8 mouse cellular contexts compared by ENCODE assay signal in genomic region chr3:55353909-55354511, GRCm38 (mm10).
DNase-seq lines count a peak whose midpoint lies in the region; ATAC-seq lines count a peak whose summit lies in the region.

No protein-coding gene starts in this region.

- peak; percentile 83 for DNase-seq in right cerebral cortex, postnatal 10 days (ENCODE audit: low spot score in 2 of 2)
- DNase-seq in right cerebral cortex, postnatal 14 days: no peak
- peak; percentile 27 to 36 for DNase-seq in heart, postnatal 36 days
- peak; percentile 66 to 78 for DNase-seq in layer of hippocampus, adult 8-10 months (ENCODE audit: low spot score in 2 of 2)
- DNase-seq in midbrain, embryonic 11.5 days (ENCODE audit: low spot score, missing footprints): peak; percentile 85
- DNase-seq in urinary bladder, postnatal 36 days (ENCODE audit: low spot score in 2 of 2): peak; percentile 28 to 52
- no peak for DNase-seq in spleen, postnatal 10 days (ENCODE audit: low spot score in 2 of 2)

- no peak overlapping the region for H3K4me2 ChIP-seq in embryonic facial prominence, embryonic 12.5 days (replicated peaks)
- H3K4me2 ChIP-seq in midbrain, embryonic 11.5 days: no peak overlapping the region

- no peaks in the 10 kb centered on the region for H3K27me3 ChIP-seq in embryonic facial prominence, embryonic 12.5 days
- no peaks in the 10 kb centered on the region for H3K27me3 ChIP-seq in midbrain, embryonic 11.5 days (ENCODE audit: control insufficient read depth, insufficient read depth, low read length)

- 67% methylated on average over 13 of the region's 13 CpGs for WGBS in embryonic facial prominence, embryonic 12.5 days
- 49% methylated on average over 13 of the region's 13 CpGs for WGBS in midbrain, embryonic 11.5 days

- ATAC-seq in embryonic facial prominence, embryonic 12.5 days (ENCODE audit: insufficient number of reproducible peaks, insufficient read depth, low FRiP score, low TSS enrichment): no peak
- peak; percentile 18; the same call in 1 of the 2 replicates for ATAC-seq in midbrain, embryonic 11.5 days (ENCODE audit: low FRiP score)

- H3K4me1 ChIP-seq in embryonic facial prominence, embryonic 12.5 days: peaks cover 13% of the 10 kb centered on the region; the same call in 1 of the 2 replicates
- H3K4me1 ChIP-seq in midbrain, embryonic 11.5 days (ENCODE audit: control insufficient read depth, insufficient read depth, low read length): peaks cover 33% of the 10 kb centered on the region

- H3K4me3 ChIP-seq in embryonic facial prominence, embryonic 12.5 days: no peak overlapping the region
- H3K4me3 ChIP-seq in midbrain, embryonic 11.5 days (ENCODE audit: low read depth, low read length): no peak overlapping the region

- no peak overlapping the region for H3K9ac ChIP-seq in embryonic facial prominence, embryonic 12.5 days
- peak overlapping the region; percentile 33; the same call in 1 of the 2 replicates for H3K9ac ChIP-seq in midbrain, embryonic 11.5 days (ENCODE audit: low read length)

- intact Hi-C loops in heart, postnatal 36 days (cut with DNase I): loop anchor here (1.0 to 10.0 kb wide), 3 partner anchors 109 to 549 kb away; partner anchors contain the start of genes Dclk1 and Rfxap

- no peaks in the 10 kb centered on the region for H3K9me3 ChIP-seq in embryonic facial prominence, embryonic 12.5 days
- H3K9me3 ChIP-seq in midbrain, embryonic 11.5 days (ENCODE audit: control insufficient read depth, low read length): no peaks in the 10 kb centered on the region

- no peaks in the 10 kb centered on the region for H3K36me3 ChIP-seq in embryonic facial prominence, embryonic 12.5 days
- no peaks in the 10 kb centered on the region for H3K36me3 ChIP-seq in midbrain, embryonic 11.5 days (ENCODE audit: control insufficient read depth, insufficient read depth, low read length)

- 0 out of 2 replicates have a peak overlapping the region, but pooled peaks have one; percentile 24 for H3K27ac ChIP-seq in embryonic facial prominence, embryonic 12.5 days
- H3K27ac ChIP-seq in midbrain, embryonic 11.5 days (ENCODE audit: low read depth, low read length): no peak overlapping the region

Comparison
In these comparisons a context has a peak if more than half of its experiments do, and no peak if none do; other contexts are left out.
1. DNase-seq: peak in right cerebral cortex, postnatal 10 days (2 of 2), heart, postnatal 36 days (2 of 2), layer of hippocampus, adult 8-10 months (2 of 2), midbrain, embryonic 11.5 days (single experiment) and urinary bladder, postnatal 36 days (2 of 2); none in right cerebral cortex, postnatal 14 days (single experiment) and spleen, postnatal 10 days (0 of 2).